Mouse (Mus musculus) kidney, embryonic 16.5 days (tissue): ENCODE measurements at regions not wholly inside any gene's neighbourhood (a gene's known extent, or its start where the extent isn't known, plus 50 kb on each side); places are given as distances from the start of the nearest gene placed in this dataset.

Experiments
- ATAC-seq: fragments of 200-750 bp; cut with Nextera tagmentation; 2 replicates; pipeline ENCODE4 v1.8.0; 2017; ENCODE audit warnings: moderate TSS enrichment; ENCODE audit not compliant: low FRiP score, low TSS enrichment
- H3K27ac ChIP-seq: fragments of 300-500 bp; sonication (generic); 2 replicates; pipeline ENCODE4 v1.5.1; 2014; ENCODE audit warnings: low read length
- H3K27me3 ChIP-seq: fragments of 300-500 bp; sonication (generic); 2 replicates; pipeline ENCODE4 v1.6.1; 2014; ENCODE audit warnings: low read length, control low read depth, mixed read lengths; ENCODE audit not compliant: insufficient read depth
- H3K36me3 ChIP-seq: fragments of 300-500 bp; sonication (generic); 2 replicates; pipeline ENCODE4 v1.6.1; 2014; ENCODE audit warnings: low read length, control low read depth, mixed read lengths; ENCODE audit not compliant: insufficient read depth
- H3K4me1 ChIP-seq: fragments of 300-500 bp; sonication (generic); 2 replicates; pipeline ENCODE4 v1.6.1; 2014; ENCODE audit warnings: low read length, control low read depth, mixed read lengths; ENCODE audit not compliant: insufficient read depth
- H3K4me2 ChIP-seq: fragments of 300-500 bp; sonication (generic); replicated peaks from 2 replicates; pipeline ENCODE4 v1.6.1; 2014; ENCODE audit warnings: low read depth, low read length
- H3K4me3 ChIP-seq: fragments of 300-500 bp; sonication (generic); 2 replicates; pipeline ENCODE4 v1.5.1; 2014; ENCODE audit warnings: mild to moderate bottlenecking, low read length
- H3K9ac ChIP-seq: fragments of 300-500 bp; sonication (generic); replicated peaks from 2 replicates; pipeline ENCODE4 v1.6.1; 2014; ENCODE audit warnings: low read length
- H3K9me3 ChIP-seq: fragments of 300-500 bp; sonication (generic); 2 replicates; pipeline ENCODE4 v1.6.1; 2016; ENCODE audit warnings: low read length, control low read depth
- WGBS: fragments of 180-500 bp; shearing (Covaris S2); extraction: QIAGEN DNeasy Blood & Tissue Kit; methylation state at CpG from one replicate; pipeline ENCODE4 v1.1.7; 2014; 5-methylcytosine and 5-hydroxymethylcytosine counted together

DNA sequence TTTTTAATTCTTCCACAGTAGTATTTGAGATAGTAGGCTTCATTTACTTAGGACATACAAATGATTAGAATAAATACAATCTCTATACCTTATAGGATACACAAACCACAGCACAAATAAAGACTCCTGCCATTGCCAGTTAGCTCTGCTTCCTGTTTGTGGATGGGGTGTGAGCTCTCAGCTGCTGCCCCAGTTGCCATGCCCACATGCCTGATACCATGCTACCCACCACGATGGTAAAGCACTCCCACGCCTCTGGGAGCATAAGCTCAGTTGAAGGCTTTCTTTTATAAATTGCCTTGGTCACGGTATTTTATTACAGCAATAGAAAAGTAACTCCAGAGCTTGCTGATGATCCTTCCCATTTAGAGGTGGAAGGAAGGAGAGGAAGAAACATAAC, 765.8 kb upstream of the Tmem132c start:
- no peak for ATAC-seq
- no peak overlapping the region for H3K9ac ChIP-seq
- no peaks in the 10 kb centered on the region for H3K4me1 ChIP-seq
- H3K9me3 ChIP-seq = no peaks in the 10 kb centered on the region
- H3K27me3 ChIP-seq = no peaks in the 10 kb centered on the region
- H3K4me3 ChIP-seq = no peak overlapping the region
- no peak overlapping the region for H3K4me2 ChIP-seq
- 23% methylated on average over 3 of the region's 3 CpGs for WGBS
- H3K27ac ChIP-seq = no peak overlapping the region
- H3K36me3 ChIP-seq = no peaks in the 10 kb centered on the region

DNA sequence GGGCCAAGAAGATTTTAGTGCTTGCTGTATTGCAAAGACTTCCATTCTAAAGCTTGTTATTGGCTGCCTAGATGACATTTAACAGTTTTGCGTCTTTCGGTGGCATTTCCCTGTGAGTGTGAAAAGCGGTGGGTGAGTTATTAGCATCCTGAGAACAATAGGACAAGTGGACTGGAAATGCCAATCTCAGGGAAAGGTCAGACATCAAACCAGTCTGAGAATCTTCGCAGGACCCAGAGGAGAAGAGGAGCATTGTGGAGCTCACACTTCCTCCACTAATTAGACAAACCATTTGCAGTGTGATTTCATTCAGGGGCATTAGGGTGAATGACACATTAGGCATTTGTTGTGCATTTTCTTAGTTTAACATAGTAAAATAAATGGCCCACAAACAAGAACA, 719.5 kb upstream of the Tmem132c start:
- H3K4me2 ChIP-seq = no peak overlapping the region
- no peak overlapping the region for H3K9ac ChIP-seq
- H3K4me3 ChIP-seq = no peak overlapping the region
- H3K36me3 ChIP-seq = no peaks in the 10 kb centered on the region
- no peak overlapping the region for H3K27ac ChIP-seq
- 61% methylated on average over 4 of the region's 4 CpGs for WGBS
- no peaks in the 10 kb centered on the region for H3K9me3 ChIP-seq
- no peaks in the 10 kb centered on the region for H3K4me1 ChIP-seq
- no peaks in the 10 kb centered on the region for H3K27me3 ChIP-seq
- no peak for ATAC-seq

DNA sequence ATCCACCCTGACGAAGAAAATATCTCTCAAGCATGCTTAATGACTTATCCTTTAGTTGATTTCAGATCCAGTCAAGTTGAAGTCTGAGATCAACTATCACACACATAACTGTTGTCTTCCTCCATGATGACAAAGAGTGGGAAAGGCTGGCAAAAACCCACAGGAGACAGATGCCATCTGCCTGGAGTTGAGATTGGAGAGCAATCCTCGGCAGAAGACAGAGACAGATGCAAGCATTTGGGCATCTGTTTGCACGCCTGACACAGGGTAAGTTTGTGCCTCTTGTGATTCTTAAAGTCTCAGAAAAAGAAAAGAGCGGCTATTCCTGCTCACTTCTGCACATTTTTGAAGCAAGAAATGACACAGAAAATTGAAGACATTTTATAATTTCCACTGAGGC, 715.7 kb upstream of the Tmem132c start:
- H3K4me1 ChIP-seq = no peaks in the 10 kb centered on the region
- H3K9ac ChIP-seq = no peak overlapping the region
- no peaks in the 10 kb centered on the region for H3K36me3 ChIP-seq
- 82% methylated on average over 4 of the region's 4 CpGs for WGBS
- no peak overlapping the region for H3K4me2 ChIP-seq
- ATAC-seq = no peak
- no peaks in the 10 kb centered on the region for H3K27me3 ChIP-seq
- no peaks in the 10 kb centered on the region for H3K9me3 ChIP-seq
- no peak overlapping the region for H3K4me3 ChIP-seq
- no peak overlapping the region for H3K27ac ChIP-seq

DNA sequence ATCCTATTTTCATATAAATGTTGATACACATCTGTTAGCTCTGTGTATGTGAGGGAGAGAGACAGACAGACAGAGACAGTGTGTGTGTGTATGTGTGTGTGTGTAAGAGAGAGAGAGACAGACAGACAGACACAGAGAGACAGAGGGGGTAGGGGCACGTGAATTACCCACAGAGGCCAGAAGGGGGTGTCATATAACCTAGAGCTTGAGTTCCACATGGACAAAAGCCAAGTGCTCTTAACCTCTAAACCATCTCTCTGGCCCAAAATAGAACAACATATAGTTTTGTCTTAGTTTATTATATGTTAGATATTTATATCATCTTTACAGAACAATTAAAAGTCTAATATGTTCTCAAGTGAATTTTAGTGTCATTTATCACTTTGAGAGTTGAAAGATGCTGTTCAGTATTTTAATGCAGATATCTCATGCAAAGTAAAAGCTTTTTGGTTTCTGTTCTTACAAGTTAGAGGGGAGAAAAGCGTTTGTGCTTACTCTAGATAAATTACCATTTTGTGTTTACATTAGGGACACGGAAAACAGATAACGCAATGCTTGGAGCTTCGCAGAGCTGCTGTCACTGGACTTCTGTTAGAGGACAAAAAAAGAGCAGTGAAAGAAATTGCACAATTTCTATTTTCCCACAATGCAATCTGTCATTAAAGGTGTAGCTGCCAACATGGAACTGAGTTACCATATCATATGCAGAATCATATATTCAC, 710.6 kb upstream of the Tmem132c start:
- ATAC-seq = no peak
- Histone ChIP-seq H3K4me3 (no peak overlapping the region), H3K4me2 (no peak overlapping the region), H3K9me3 (no peaks in the 10 kb centered on the region), H3K27ac (no peak overlapping the region), H3K36me3 (no peaks in the 10 kb centered on the region), H3K9ac (no peak overlapping the region), H3K4me1 (no peaks in the 10 kb centered on the region), H3K27me3 (no peaks in the 10 kb centered on the region)
- 67% methylated on average over 5 of the region's 5 CpGs for WGBS

DNA sequence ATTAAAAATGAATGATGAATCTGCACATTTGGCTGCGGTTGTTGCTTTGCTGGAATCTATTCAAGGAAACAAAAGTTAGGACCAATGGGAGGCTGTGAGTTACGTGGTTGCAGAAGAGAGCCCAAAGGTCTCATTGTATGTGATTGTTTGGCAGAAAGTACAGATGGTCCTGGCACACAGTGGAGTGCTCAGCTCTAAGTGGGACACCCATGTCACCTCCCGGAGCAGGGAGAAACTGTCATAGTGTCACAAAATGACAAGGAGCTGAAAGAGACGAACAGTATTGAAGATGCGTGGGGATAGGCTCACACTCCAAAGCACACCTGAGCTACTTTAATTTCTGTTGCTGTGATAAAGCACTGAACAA, 710.1 kb upstream of the Tmem132c start:
- no peaks in the 10 kb centered on the region for H3K4me1 ChIP-seq
- no peaks in the 10 kb centered on the region for H3K9me3 ChIP-seq
- H3K36me3 ChIP-seq = no peaks in the 10 kb centered on the region
- H3K9ac ChIP-seq = no peak overlapping the region
- H3K27me3 ChIP-seq = no peaks in the 10 kb centered on the region
- no peak for ATAC-seq
- H3K4me3 ChIP-seq = no peak overlapping the region
- H3K27ac ChIP-seq = no peak overlapping the region
- no peak overlapping the region for H3K4me2 ChIP-seq
- 91% methylated on average over 5 of the region's 5 CpGs for WGBS

DNA sequence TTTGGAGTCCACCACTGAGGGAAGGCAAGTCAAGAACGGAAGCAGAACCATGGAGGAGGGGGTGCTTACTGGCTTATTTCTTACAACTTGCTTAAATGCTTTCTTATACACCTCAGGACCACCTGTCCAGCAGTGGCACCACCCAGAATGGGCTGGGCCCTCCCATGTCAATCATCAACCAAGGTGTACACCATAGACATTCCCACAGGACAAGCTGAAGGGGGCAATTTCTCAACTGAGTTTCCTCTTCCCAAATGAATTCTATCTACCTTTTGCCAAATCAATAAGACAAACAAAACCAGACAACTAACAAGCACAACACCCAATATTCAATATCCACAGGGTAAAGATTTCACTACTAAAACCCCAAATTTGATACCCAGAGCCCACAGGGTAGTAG, 709.6 kb upstream of the Tmem132c start:
- H3K27me3 ChIP-seq = no peaks in the 10 kb centered on the region
- no peak overlapping the region for H3K4me3 ChIP-seq
- no peak for ATAC-seq
- H3K36me3 ChIP-seq = no peaks in the 10 kb centered on the region
- no peaks in the 10 kb centered on the region for H3K4me1 ChIP-seq
- no peak overlapping the region for H3K9ac ChIP-seq
- no peaks in the 10 kb centered on the region for H3K9me3 ChIP-seq
- H3K4me2 ChIP-seq = no peak overlapping the region
- no peak overlapping the region for H3K27ac ChIP-seq
- WGBS = 76% methylated on average over 1 of the region's 1 CpGs

DNA sequence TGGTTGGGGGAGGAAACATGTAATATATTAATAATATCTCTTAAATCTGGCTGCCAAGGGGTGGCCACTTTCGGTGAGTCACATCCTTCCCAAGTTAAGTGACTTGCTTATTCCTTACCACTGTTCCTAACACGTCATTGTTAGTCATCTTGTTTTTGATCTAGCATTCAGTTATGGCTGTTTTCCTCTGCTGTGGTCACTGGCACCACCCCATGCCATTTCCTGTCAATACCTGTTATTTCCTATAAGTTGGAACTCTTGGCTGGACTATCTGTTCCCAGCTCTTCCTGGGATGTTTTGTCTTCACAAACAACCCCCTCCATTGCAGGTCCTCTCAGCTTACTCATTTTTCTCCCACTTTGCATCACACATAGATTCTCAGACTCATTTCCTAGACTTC, 703.5 kb upstream of the Tmem132c start:
- no peak for ATAC-seq
- no peak overlapping the region for H3K9ac ChIP-seq
- no peak overlapping the region for H3K4me2 ChIP-seq
- 70% methylated on average over 2 of the region's 2 CpGs for WGBS
- no peaks in the 10 kb centered on the region for H3K36me3 ChIP-seq
- H3K4me1 ChIP-seq = no peaks in the 10 kb centered on the region
- no peaks in the 10 kb centered on the region for H3K27me3 ChIP-seq
- H3K9me3 ChIP-seq = no peaks in the 10 kb centered on the region
- H3K4me3 ChIP-seq = no peak overlapping the region
- H3K27ac ChIP-seq = no peak overlapping the region

DNA sequence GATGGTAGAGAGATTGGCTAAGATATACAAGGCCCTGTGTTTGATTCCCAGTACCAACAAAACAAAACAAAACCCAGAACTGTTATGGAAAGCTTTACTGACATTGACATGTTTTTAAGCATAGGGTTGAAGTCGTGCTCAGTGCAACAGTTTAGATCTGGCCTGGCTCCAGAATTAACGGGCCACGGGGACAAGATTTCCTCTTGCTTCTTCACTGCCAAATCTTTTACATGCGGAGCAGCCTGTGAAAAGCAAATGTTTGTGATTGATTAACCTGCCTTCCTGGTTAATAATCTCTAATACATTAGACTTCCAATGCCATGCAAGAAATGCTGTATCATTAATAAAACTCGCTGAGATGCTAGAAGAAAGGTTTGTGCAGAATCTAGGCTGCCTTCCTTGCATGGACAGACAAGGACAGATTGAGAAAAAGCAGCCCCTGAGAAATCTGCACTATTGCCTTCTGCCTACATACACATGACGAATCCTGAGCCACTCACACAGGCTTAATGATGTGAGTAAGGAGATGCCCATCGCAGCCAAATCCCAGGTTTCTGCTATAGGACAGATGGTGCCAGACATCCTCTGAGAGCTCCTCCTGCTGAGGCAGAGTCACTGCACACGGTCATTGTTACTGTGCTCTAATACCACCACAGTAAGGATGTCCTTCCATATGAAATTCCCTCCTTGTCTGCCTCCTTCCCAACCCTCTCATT, 697.2 kb upstream of the Tmem132c start:
- Histone ChIP-seq H3K9me3 (no peaks in the 10 kb centered on the region), H3K4me1 (no peaks in the 10 kb centered on the region), H3K4me3 (no peak overlapping the region), H3K36me3 (no peaks in the 10 kb centered on the region), H3K9ac (no peak overlapping the region), H3K27me3 (no peaks in the 10 kb centered on the region), H3K27ac (no peak overlapping the region), H3K4me2 (no peak overlapping the region)
- no peak for ATAC-seq
- WGBS = 56% methylated on average over 8 of the region's 8 CpGs

DNA sequence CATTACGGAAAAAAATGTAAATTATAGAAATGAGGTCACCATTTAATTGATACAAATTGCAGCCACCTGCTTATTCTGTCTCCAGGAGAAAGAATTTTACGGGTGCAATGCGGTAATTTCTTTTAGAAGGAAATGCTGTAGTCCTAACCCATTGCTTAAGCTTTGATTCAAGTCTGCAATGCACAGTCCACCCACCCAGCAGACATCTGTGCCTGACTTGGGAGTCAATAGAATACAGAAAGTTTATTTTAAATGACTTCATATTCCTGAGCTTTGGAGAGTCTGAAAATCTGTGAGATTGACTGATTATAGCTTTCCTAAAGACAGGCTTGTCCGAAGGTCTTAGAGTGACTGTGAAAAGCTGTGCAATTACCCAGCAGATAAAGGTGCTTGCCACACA, 693.8 kb upstream of the Tmem132c start:
- H3K27ac ChIP-seq = no peak overlapping the region
- H3K27me3 ChIP-seq = no peaks in the 10 kb centered on the region
- H3K9me3 ChIP-seq = no peaks in the 10 kb centered on the region
- 80% methylated on average over 4 of the region's 4 CpGs for WGBS
- no peak overlapping the region for H3K4me2 ChIP-seq
- H3K9ac ChIP-seq = no peak overlapping the region
- H3K36me3 ChIP-seq = no peaks in the 10 kb centered on the region
- H3K4me3 ChIP-seq = no peak overlapping the region
- no peak for ATAC-seq
- H3K4me1 ChIP-seq = no peaks in the 10 kb centered on the region

DNA sequence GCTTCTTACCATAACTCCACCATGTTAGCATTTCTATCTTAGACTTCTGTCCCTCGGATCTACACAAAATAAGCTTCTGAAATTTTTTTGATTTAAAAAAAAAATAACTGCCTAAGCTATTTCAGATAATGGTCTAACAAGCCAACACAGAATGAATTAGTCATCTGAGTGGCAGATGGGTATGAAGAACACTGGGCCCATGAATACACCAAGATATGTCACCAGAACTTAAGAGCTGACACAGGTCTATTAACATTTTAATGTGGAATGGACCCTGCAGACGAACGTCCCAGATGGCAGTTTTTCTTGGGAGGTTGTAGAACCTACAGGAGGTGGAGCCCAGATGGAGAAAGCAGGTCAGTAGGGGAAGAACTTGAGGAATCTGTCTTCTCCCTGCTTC, 689.9 kb upstream of the Tmem132c start:
- Histone ChIP-seq H3K27me3 (no peaks in the 10 kb centered on the region), H3K9ac (no peak overlapping the region), H3K4me3 (no peak overlapping the region), H3K4me1 (no peaks in the 10 kb centered on the region), H3K27ac (no peak overlapping the region), H3K9me3 (no peaks in the 10 kb centered on the region), H3K4me2 (no peak overlapping the region), H3K36me3 (no peaks in the 10 kb centered on the region)
- WGBS = 81% methylated on average over 3 of the region's 3 CpGs
- no peak for ATAC-seq
